9 mouse cellular contexts compared by ENCODE assay signal in the genomic region with DNA sequence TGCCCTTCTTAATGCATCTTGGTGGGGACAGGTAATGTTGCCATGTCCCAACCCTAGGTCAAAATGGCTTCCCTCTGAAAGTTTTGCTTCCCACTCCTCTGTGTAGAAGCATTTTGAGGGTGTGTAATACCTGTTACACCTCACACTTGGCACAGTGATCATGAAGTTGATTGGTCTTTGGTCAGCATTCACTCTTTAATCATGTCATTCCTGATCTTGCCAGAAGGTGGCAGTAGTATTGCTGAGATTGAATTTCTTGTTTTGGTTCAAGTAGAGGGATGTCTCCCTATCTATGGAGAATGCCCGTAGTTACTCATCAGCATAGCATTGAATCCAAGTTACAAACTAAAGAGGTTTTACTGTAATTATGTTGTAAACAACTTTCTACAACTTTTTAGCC.
DNase-seq lines count a peak whose midpoint lies in the region; ATAC-seq lines count a peak whose summit lies in the region.
"Had no signal": no experiment of that assay in that cellular context is flagged by ENCODE, and none has a peak within 500 bp of the region (broad histone marks: within the 10 kb centered on the region; RNA-seq: fewer than 3 reads in every experiment).

No protein-coding gene starts in this region.

- 38% methylated on average over 1 of the region's 1 CpGs for WGBS in neural tube, embryonic 12.5 days
- WGBS in hindbrain, embryonic 14.5 days, result 17% methylated on average over 1 of the region's 1 CpGs

- H3K9ac ChIP-seq in neural tube, embryonic 12.5 days, result no peak overlapping the region
- no peak overlapping the region for H3K9ac ChIP-seq in hindbrain, embryonic 14.5 days
- H3K9ac ChIP-seq: stomach, embryonic 15.5 days had no signal

- H3K27ac ChIP-seq in neural tube, embryonic 12.5 days, result no peak overlapping the region
- no peak overlapping the region for H3K27ac ChIP-seq in hindbrain, embryonic 14.5 days
- H3K27ac ChIP-seq: stomach, embryonic 15.5 days had no signal

- no peaks in the 10 kb centered on the region for H3K36me3 ChIP-seq in neural tube, embryonic 12.5 days
- no peaks in the 10 kb centered on the region for H3K36me3 ChIP-seq in hindbrain, embryonic 14.5 days (replicated peaks; ENCODE audit: control insufficient read depth, insufficient read depth)
- H3K36me3 ChIP-seq: stomach, embryonic 15.5 days had no signal

- H3K4me2 ChIP-seq in neural tube, embryonic 12.5 days (replicated peaks), result no peak overlapping the region
- H3K4me2 ChIP-seq in hindbrain, embryonic 14.5 days (replicated peaks), result no peak overlapping the region
- H3K4me2 ChIP-seq: stomach, embryonic 15.5 days had no signal

- no peaks in the 10 kb centered on the region for H3K27me3 ChIP-seq in neural tube, embryonic 12.5 days (replicated peaks)
- no peaks in the 10 kb centered on the region for H3K27me3 ChIP-seq in hindbrain, embryonic 14.5 days (ENCODE audit: control insufficient read depth, insufficient read depth, low read length)
- H3K27me3 ChIP-seq: stomach, embryonic 15.5 days had no signal

- DNase-seq in frontal cortex, postnatal 36 days (ENCODE audit: low spot score in 2 of 2), result peak; percentile 12 to 64
- DNase-seq in frontal cortex, postnatal 14 days (ENCODE audit: low spot score in 2 of 2), result no peak
- no peak for DNase-seq in neural tube, embryonic 10.5 days (ENCODE audit: extremely low spot score, low spot score)
- DNase-seq in cerebellum, adult 18-20 months, result peak; percentile 23 to 49
- peak; percentile 87 for DNase-seq in hindbrain, embryonic 14.5 days (ENCODE audit: low spot score)
- peak; percentile 70 for DNase-seq in mesoderm, embryonic 11.5 days (ENCODE audit: low read depth, low spot score)

- no peaks in the 10 kb centered on the region for H3K4me1 ChIP-seq in neural tube, embryonic 12.5 days
- no peaks in the 10 kb centered on the region for H3K4me1 ChIP-seq in hindbrain, embryonic 14.5 days (replicated peaks; ENCODE audit: control insufficient read depth, insufficient read depth, low read length)
- H3K4me1 ChIP-seq: stomach, embryonic 15.5 days had no signal

- H3K9me3 ChIP-seq in neural tube, embryonic 12.5 days, result no peaks in the 10 kb centered on the region
- H3K9me3 ChIP-seq in hindbrain, embryonic 14.5 days (ENCODE audit: control insufficient read depth, low read length), result no peaks in the 10 kb centered on the region
- H3K9me3 ChIP-seq: stomach, embryonic 15.5 days had no signal

- H3K4me3 ChIP-seq in neural tube, embryonic 12.5 days, result no peak overlapping the region
- H3K4me3 ChIP-seq in hindbrain, embryonic 14.5 days (replicated peaks; ENCODE audit: low read length), result no peak overlapping the region
- H3K4me3 ChIP-seq: stomach, embryonic 15.5 days had no signal

- ATAC-seq in neural tube, embryonic 12.5 days (ENCODE audit: low FRiP score, low read depth), result 0 out of 2 replicates have a peak, but pooled peaks have one; percentile 30
- ATAC-seq in hindbrain, embryonic 14.5 days (ENCODE audit: low FRiP score), result no peak
- ATAC-seq in erythroid progenitor cell, adult 5-6 weeks (replicated peaks; ENCODE audit: low FRiP score, poor library complexity, severe bottlenecking), result no peak

Comparison
In these comparisons a context has a peak if more than half of its experiments do, and no peak if none do; other contexts are left out.
1. DNase-seq: peak in frontal cortex, postnatal 36 days (2 of 2), cerebellum, adult 18-20 months (2 of 2), hindbrain, embryonic 14.5 days (single experiment) and mesoderm, embryonic 11.5 days (single experiment); none in frontal cortex, postnatal 14 days (0 of 2) and neural tube, embryonic 10.5 days (single experiment).